Mouse (Mus musculus): ENCODE data around the gene Clec4d.

DNA sequence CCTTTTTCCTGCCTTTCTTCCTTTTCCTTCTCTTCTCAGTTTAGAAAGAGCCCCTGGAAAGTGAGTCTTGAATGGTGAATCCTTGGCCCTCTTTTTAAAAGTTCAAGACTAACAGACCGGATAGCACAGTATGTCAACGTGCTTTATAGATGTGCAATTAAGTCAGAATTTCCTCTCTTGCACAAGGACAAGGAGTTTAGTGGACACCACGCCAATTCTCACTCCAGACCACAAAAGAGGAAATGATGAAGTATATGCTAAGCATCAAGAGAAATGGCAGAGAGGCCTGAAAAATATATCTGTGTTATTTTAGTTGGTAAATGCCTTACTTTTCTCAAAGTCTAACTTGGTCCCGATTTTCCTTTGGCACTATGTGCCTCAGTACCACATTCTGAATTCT lies 27.8 kb downstream of the Clec4d start, which contains the start of gene Clec4e:
- TF ChIP-seq GATA1 (IDR thresholded peaks at IDR 0.05; ENCODE audit: borderline replicate concordance, low read length) = no peak
- TF ChIP-seq CTCF (IDR thresholded peaks at IDR 0.05; ENCODE audit: low read depth, low read length) = no peak
- TF ChIP-seq GATA2 (IDR thresholded peaks at IDR 0.05; ENCODE audit: borderline replicate concordance, low read depth, low read length) = no peak
- TF ChIP-seq POLR2AphosphoS5 (IDR thresholded peaks at IDR 0.05; ENCODE audit: insufficient replicate concordance, low read depth, low read length) = no peak
- TF ChIP-seq TAL1 (conservative IDR thresholded peaks at IDR 0.05; ENCODE audit: low read depth, low read length) = no peak
